Mouse (Mus musculus) liver, embryonic 11.5 days (tissue): Measurements from ENCODE around the gene Csnk1e. TPM values are rescaled to one million over a fixed set of nuclear protein-coding genes. Genes with fewer than 3 reads are reported as not detected.
"Not testable (repeated sequence)": the region's sequence is repeated elsewhere in the genome, so short reads cannot be mapped to it uniquely, and the experiment has no call there.

Experiments used
- ATAC-seq: fragments of 200-750 bp; cut with Nextera tagmentation; replicated peaks from 2 replicates; pipeline ENCODE4 v1.8.0; 2017; ENCODE audit warnings: moderate number of reproducible peaks, mild to moderate bottlenecking, moderate TSS enrichment, moderate library complexity; ENCODE audit not compliant: low FRiP score
- DNase-seq: peaks from one replicate; pipeline ENCODE4 v3.0.0-alpha.2; 2017; ENCODE audit warnings: low spot score
- H3K27ac ChIP-seq: fragments of 300-500 bp; sonication (generic); 2 replicates; pipeline ENCODE4 v1.5.1; 2014; ENCODE audit warnings: mild to moderate bottlenecking, low read depth, low read length, control low read depth
- H3K27me3 ChIP-seq: fragments of 300-500 bp; sonication (generic); replicated peaks from 2 replicates; pipeline ENCODE4 v1.6.1; 2014; ENCODE audit warnings: low read length, mixed read lengths; ENCODE audit not compliant: control insufficient read depth, insufficient read depth
- H3K36me3 ChIP-seq: fragments of 300-500 bp; sonication (generic); 2 replicates; pipeline ENCODE4 v1.6.1; 2014; ENCODE audit warnings: mild to moderate bottlenecking, low read length, moderate library complexity, mixed read lengths; ENCODE audit not compliant: control insufficient read depth, insufficient read depth
- H3K4me1 ChIP-seq: fragments of 300-500 bp; sonication (generic); replicated peaks from 2 replicates; pipeline ENCODE4 v1.6.1; 2014; ENCODE audit warnings: low read length, mixed read lengths; ENCODE audit not compliant: control insufficient read depth, insufficient read depth
- H3K4me2 ChIP-seq: fragments of 300-500 bp; sonication (generic); 2 replicates; pipeline ENCODE4 v1.6.1; 2014; ENCODE audit warnings: mild to moderate bottlenecking, control low read depth, moderate library complexity
- H3K4me3 ChIP-seq: fragments of 300-500 bp; sonication (generic); 2 replicates; pipeline ENCODE4 v1.5.1; 2014; ENCODE audit warnings: low read depth, low read length, control low read depth
- H3K9ac ChIP-seq: fragments of 300-500 bp; sonication (generic); 2 replicates; pipeline ENCODE4 v1.6.1; 2014; ENCODE audit warnings: low read depth, low read length, control low read depth
- H3K9me3 ChIP-seq: fragments of 300-500 bp; sonication (generic); 2 replicates; pipeline ENCODE4 v1.6.1; 2016; ENCODE audit warnings: low read length, inconsistent platforms, mixed read lengths; ENCODE audit not compliant: control insufficient read depth
- WGBS: fragments of 180-500 bp; shearing (Covaris S2); extraction: QIAGEN DNeasy Blood & Tissue Kit; methylation state at CpG from one replicate; pipeline ENCODE4 v1.1.7; 2014; 5-methylcytosine and 5-hydroxymethylcytosine counted together
- polyA plus RNA-seq: library from polyadenylated mRNA; unstranded; fragments of >200 nt; fragmentation: Nextera tagmentation; extraction: Ambion mirVana; gene quantifications from 2 replicates; pipeline ENCODE4 v1.2.1, GENCODE M21; 2014

Gene Csnk1e
- polyA plus RNA-seq, 1 experiment from 2014 or later, result 42.5 TPM

DNA sequence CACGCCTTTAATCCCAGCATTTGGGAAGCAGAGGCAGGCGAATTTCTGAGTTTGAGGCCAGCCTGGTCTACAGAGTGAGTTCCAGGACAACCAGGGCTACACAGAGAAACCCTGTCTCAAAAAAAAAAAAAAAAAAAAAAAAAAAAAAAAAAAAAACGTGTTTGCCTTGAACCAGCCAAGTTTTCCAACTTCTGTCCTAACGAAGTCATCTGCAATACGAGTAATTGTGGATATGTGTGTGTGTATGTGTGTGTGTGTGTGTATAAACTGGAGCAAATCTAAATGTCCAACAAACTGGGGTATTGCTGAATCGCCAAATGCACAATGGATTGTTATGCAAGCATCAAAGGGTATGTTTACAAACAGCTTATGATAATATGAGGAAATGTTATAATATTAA, 738 bp upstream of the Csnk1e start:
- H3K36me3 ChIP-seq, DNase-seq, H3K4me1 ChIP-seq, H3K27me3 ChIP-seq, H3K9me3 ChIP-seq, H3K27ac ChIP-seq, ATAC-seq, H3K4me3 ChIP-seq, H3K9ac ChIP-seq: not testable (repeated sequence)
- peak overlapping the region; percentile 76; the same call in 1 of the 2 replicates for H3K4me2 ChIP-seq
- WGBS, result 45% methylated on average over 6 of the region's 6 CpGs

DNA sequence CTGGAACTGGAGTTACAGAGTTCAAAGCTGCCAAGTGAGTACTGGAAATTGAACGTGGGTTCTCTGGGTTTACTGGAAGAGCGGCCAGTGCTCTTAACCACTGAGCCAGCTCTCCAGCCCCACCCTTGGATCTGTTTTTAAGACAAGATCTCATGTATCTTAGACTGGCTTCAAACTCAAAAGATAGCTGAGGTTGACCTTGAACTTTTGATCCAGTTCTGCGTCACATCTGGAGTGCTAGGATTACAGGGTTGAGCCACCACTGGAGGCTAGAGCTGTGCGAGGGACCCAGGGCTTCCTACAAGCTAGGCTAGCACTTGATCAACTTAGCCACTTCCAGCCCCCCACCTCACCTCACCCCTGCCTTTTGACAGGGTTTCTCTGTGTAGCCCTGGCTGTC, 1.5 kb downstream of the Csnk1e start:
- Histone ChIP-seq H3K36me3 (no peaks in the 10 kb centered on the region), H3K9ac (no peak overlapping the region), H3K27me3 (no peaks in the 10 kb centered on the region; the same call in 1 of the 2 replicates), H3K9me3 (no peaks in the 10 kb centered on the region), H3K4me3 (no peak overlapping the region), H3K4me1 (peaks cover 3% of the 10 kb centered on the region; the same call in 1 of the 2 replicates), H3K4me2 (no peak overlapping the region), H3K27ac (no peak overlapping the region)
- no peak for DNase-seq
- WGBS, result 80% methylated on average over 4 of the region's 4 CpGs
- ATAC-seq, result no peak

DNA sequence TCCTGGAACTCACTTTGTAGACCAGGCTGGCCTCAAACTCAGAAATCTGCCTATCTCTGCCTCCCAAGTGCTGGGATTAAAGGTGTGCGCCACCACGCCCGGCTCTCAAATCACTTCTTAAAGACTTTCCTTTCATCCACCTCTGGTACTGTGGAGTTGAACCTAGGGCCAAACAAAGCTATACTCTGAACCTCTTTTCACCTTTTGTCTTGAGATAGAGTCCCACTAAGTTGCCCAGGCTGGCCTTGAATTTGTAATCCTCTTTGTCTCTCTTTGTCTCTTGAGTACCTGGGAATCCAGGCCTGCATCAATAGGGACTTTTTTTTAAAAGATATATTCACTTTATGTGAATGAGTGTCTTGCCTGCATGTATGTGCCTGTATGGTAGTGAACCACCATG, 7.3 kb downstream of the Csnk1e start:
- no peak overlapping the region for H3K9ac ChIP-seq
- H3K27ac ChIP-seq, result no peak overlapping the region
- peaks cover 13% of the 10 kb centered on the region for H3K4me1 ChIP-seq
- H3K27me3 ChIP-seq, result no peaks in the 10 kb centered on the region
- no peak for ATAC-seq
- WGBS, result 85% methylated on average over 3 of the region's 3 CpGs
- no peak overlapping the region for H3K4me3 ChIP-seq
- H3K9me3 ChIP-seq, result no peaks in the 10 kb centered on the region
- no peak overlapping the region for H3K4me2 ChIP-seq
- DNase-seq, result no peak
- no peaks in the 10 kb centered on the region for H3K36me3 ChIP-seq

DNA sequence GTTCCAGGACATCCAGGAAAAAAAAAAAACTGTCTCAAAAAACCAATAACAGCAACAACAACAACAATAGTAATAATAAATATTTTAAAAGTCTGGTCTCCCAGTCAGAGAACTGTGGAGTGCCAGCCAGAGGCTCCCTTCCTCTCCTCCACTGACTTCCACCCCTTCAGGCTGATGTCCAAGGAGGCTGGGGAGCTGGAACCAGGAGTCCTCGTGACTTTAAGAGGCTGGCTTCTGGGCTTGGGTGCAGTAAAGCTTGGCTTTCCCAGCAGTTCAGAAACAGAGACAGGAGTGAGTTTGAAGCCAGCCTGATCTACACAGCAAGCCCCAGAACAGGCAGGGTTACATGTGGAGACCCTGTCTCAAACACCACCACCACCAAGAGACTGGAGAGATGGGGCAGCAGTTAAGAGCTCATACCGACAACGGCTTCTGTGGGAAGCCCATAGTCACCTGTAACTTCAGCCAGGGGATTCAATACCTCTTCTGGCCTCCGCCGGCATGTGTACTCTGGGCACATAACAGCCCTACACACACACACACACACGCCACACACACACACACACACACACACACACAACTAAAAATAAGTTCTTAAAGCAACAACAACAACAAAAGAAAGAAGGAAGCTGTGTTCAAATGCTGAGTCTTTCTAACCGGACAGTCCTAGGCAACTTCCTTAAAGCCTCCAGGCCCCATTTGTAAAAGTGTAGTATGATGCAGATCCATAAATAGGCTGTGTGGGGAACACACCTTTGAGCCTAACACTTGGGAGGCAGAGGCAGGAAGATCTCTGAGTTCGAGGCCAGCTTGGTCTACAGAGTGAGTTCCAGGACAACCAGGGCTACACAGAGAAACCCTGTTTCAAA, 9.3 kb downstream of the Csnk1e start:
- Histone ChIP-seq H3K36me3 (no peaks in the 10 kb centered on the region), H3K4me3 (no peak overlapping the region), H3K27me3 (no peaks in the 10 kb centered on the region), H3K9me3 (no peaks in the 10 kb centered on the region), H3K4me2 (no peak overlapping the region), H3K4me1 (peaks cover 19% of the 10 kb centered on the region), H3K9ac (no peak overlapping the region), H3K27ac (no peak overlapping the region)
- WGBS, result 65% methylated on average over 8 of the region's 8 CpGs
- ATAC-seq (no peak), DNase-seq (no peak)

DNA sequence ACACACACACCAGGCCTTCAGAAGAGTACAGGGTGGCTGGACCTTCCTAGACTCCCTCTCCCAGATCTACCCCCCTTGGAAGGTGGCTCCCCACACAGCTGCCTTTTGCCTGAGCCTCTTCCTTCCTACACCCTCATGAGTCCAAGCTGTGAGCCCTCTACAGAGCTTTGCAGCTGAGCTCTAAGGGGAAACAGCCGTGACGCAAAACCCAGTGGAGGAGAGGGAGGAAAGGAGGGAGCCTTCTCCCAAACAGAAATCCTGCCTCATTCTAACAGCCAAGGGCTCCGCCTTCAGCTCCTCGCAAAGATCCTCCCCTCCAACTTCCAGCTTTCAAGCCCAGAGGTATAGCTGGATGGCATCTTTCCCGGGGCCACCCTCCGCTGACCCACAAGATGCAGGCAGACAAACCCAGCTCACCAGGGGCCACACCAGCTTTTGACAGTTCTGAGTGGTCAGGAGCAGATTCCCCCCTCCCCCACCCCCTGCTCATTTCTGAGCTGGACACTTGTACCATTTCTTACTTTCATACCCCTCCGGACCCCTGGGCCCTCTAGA, 11.4 kb downstream of the Csnk1e start:
- H3K9ac ChIP-seq, result no peak overlapping the region
- H3K36me3 ChIP-seq, result no peaks in the 10 kb centered on the region
- WGBS, result 65% methylated on average over 7 of the region's 7 CpGs
- H3K27me3 ChIP-seq, result no peaks in the 10 kb centered on the region
- no peak for ATAC-seq
- H3K9me3 ChIP-seq, result no peaks in the 10 kb centered on the region
- H3K4me3 ChIP-seq, result no peak overlapping the region
- peaks cover 36% of the 10 kb centered on the region for H3K4me1 ChIP-seq
- H3K27ac ChIP-seq, result no peak overlapping the region
- no peak for DNase-seq
- H3K4me2 ChIP-seq, result no peak overlapping the region

DNA sequence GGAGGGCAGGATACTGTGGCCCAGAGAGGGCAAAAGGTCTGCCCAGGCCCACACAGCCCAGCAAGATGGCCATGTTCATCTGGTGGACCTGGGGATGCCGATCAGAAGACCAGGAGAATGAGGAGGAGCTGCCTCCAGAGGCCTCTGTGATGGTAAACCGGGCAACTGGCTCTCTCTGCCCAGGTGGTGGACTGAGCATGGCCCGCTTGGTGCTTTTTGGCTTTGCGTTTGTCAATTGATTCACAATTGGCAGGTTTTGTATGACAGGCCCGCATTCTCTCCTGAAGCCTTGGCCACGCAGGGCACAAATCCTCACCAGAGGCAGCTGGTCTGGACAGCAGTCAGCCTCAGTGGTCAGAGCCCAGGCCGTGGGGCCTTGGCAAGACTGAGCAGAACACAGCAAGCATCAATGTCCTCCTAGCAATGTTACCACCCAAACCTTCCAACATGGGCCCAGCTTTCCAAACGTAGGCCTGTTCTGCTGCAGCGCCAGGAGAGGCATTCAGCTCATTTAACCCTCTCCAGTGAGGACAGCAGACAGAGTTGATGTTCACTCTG, 12.3 kb downstream of the Csnk1e start:
- WGBS, result 78% methylated on average over 9 of the region's 9 CpGs
- H3K4me3 ChIP-seq, result no peak overlapping the region

DNA sequence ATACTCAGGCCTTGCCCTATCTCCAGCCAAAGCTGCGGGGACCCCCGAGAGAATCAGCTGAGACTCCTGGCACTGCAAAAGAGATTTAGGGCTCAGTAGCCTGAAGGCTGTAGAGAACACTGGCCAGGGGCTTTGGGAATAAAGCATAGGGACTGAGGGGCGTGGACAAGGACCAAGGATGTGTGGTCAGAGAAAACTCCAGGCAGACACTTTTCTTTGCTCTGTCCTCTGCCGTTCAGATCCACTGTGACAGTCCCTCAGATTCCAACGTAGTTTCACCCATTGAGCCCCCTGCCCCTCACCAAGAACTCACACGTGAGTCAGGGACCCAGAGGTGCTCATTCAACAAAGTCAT, 13.1 kb downstream of the Csnk1e start:
- no peak for DNase-seq
- ATAC-seq, result no peak
- Histone ChIP-seq H3K9ac (peak overlapping the region; percentile 92), H3K27me3 (no peaks in the 10 kb centered on the region), H3K4me1 (peaks cover 37% of the 10 kb centered on the region), H3K27ac (peak overlapping the region; percentile 92), H3K4me2 (peak overlapping the region; percentile 83), H3K36me3 (peaks cover 6% of the 10 kb centered on the region), H3K9me3 (no peaks in the 10 kb centered on the region), H3K4me3 (peak overlapping the region; percentile 89)
- 15% methylated on average over 6 of the region's 6 CpGs for WGBS

More for the DNA sequence above, 12.3 kb downstream of the Csnk1e start:
- H3K9me3 ChIP-seq, result no peaks in the 10 kb centered on the region
- H3K9ac ChIP-seq, result no peak overlapping the region
- ATAC-seq (no peak), DNase-seq (no peak)
- no peak overlapping the region for H3K27ac ChIP-seq
- no peaks in the 10 kb centered on the region for H3K27me3 ChIP-seq
- H3K4me1 ChIP-seq, result peaks cover 36% of the 10 kb centered on the region
- no peaks in the 10 kb centered on the region for H3K36me3 ChIP-seq
- H3K4me2 ChIP-seq, result no peak overlapping the region

DNA sequence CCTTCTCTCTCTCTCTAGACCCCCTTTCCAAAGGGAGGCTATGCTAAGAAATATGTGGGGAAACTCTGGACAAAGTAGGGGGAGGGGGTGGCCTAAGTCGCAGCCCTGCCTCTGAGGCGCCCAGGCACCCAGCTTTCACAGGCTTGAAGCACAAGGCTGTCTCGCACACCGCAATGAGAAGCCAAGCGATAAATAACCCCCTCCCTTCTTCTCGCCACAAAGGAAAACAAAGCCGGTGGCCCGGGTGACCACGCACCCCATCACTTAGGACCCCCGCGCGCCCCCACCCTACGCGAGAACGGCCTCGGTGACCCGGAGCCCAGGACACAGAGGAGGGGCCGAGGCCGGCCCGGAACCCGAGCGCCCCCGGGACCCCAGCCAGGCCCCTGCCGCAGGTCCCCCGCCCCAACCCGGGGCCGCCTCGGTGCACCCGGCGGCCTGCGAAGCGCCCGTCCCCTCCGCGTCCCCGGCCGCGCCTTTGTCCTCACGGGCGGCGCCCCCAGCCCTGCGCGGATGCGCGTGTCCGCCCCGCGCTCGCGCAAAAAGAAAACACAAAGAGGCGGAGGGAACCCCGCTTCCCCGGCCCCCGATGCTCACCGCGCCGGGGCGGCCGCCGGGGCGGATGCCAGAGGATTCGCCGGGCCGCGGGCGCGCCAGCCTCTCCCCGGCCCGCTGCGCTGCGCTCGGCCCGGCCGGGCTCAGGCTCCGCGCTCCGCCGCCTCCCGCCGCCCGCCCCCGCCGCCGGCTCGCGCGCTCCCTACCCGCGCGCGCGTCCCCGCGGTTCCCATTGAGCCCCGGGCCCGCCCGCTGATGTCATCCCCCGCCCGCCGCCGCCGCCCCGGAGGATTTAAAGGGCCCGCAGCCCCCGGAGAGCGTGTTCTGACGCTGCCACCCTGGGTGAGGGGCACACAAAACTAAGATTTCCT, 13.8 kb downstream of the Csnk1e start:
- under 1% methylated on average over 74 of the region's 107 CpGs for WGBS
- H3K4me2 ChIP-seq, result peak overlapping the region; percentile 83
- peak overlapping the region; percentile 92 for H3K27ac ChIP-seq
- peaks cover 7% of the 10 kb centered on the region for H3K36me3 ChIP-seq
- peak; percentile 78 for DNase-seq
- H3K4me3 ChIP-seq, result peak overlapping the region; percentile 89
- peaks cover 43% of the 10 kb centered on the region for H3K4me1 ChIP-seq
- no peaks in the 10 kb centered on the region for H3K9me3 ChIP-seq
- peak; percentile 64 for ATAC-seq
- H3K27me3 ChIP-seq, result no peaks in the 10 kb centered on the region
- peak overlapping the region; percentile 92 for H3K9ac ChIP-seq
